Mouse (Mus musculus) MN1 (cell line): ENCODE measurements at regions not wholly inside any gene's neighbourhood (a gene's known extent, or its start where the extent isn't known, plus 50 kb on each side); places are given as distances from the start of the nearest gene placed in this dataset.

ENCODE experiments used
- DNase-seq: peaks from one replicate; pipeline ENCODE4 v3.0.0-alpha.2; 2016; ENCODE audit warnings: low spot score

DNA sequence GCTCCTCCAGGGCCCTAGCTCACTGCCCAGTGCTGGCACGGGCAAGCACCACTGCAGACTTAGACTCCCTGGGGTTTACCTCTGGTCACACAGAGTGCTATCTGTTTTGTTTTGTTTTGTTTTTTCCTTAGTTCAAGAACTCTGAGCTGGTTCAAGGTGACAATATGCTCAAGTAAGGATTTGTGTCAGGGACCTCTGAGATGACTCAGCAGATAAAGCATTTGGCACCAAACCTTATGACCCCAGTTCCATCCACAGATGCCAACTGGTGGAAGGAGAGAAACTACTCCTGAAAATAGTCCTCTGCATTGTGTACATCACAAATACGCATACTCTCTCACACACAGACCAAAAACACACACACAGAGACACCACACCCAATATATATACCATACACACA lies 351.0 kb upstream of the Hs6st1 start:
- DNase-seq: no peak

DNA sequence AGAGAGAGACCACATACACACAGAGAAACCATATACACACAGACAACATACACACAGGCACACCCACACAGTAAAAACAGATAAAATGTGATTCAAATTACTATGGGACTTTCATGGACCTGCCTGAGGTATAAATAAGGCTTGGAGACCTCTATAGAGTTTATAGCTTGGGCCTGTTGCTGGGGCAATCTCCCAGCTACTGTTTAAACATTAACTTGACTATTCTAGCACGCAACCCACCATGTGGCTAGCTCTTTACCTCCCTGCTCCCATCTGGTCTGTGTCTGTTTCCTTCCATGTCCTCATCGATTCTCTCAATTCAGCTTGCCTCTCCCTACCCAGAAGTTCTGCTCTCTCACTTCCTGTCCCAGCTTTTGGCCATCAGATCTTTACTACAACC lies 350.5 kb upstream of the Hs6st1 start:
- no peak for DNase-seq

DNA sequence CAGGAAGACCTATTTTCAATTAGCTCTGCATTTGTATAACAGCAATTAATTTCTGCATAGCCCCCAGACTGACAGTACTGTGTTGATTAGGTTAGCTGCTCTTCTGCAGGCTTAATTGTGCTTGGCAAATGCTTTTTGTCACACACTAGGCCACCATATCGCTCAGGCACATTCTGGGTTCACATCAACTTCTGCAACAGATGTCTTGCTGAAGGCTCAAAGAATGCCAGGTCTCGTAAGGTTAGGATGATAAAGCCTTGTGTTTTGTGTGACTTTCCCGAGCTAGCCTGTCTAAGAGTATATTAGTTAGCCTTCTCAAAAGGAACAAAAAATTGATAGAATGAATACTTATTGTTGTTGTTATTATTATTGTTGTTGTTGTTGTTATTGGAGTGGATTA lies 348.1 kb upstream of the Hs6st1 start:
- no peak for DNase-seq

DNA sequence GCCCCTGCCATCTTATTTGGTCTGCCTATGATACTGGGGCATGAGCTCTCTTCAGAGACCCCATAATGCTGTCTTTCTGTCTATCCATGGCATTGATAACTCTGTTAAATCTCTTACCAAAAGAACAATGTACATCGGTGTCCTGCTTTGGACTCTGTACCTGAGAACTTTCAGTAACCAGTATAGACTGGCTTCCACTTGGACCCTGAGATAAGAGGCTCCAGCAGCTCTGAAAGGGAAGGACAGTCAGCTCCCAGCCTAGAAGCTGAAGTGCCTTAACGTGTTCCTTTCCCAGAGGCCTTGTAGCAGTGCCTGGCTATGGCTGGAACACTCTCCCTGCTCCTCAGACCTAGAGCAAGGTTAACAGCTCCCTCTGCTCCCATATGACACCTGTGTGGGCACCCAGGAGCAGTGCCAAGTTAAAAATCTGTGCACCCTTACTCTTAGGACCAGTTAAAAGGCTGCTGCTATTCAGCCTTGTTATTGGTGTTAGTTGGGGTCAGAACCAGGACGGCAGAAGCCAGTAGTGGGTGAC lies 343.8 kb upstream of the Hs6st1 start:
- no peak for DNase-seq

DNA sequence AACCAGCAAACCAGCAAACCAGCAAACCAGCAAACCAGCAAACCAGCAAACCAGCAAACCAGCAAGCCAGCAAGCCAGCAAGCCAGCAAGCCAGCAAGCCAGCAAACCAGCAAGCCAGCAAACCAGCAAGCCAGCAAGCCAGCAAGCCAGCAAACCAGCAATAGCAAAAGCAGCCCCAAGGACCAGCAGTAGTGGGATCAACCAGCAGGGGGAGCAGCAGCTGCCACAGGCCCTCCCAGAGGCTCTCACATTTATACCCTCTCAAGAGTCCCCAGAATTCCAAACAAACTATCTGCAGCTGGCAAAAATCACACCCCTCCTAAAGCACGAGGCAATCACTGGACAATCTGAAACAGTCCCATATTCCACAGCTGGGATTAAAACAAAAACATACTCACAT lies 341.6 kb upstream of the Hs6st1 start:
- DNase-seq: no peak

DNA sequence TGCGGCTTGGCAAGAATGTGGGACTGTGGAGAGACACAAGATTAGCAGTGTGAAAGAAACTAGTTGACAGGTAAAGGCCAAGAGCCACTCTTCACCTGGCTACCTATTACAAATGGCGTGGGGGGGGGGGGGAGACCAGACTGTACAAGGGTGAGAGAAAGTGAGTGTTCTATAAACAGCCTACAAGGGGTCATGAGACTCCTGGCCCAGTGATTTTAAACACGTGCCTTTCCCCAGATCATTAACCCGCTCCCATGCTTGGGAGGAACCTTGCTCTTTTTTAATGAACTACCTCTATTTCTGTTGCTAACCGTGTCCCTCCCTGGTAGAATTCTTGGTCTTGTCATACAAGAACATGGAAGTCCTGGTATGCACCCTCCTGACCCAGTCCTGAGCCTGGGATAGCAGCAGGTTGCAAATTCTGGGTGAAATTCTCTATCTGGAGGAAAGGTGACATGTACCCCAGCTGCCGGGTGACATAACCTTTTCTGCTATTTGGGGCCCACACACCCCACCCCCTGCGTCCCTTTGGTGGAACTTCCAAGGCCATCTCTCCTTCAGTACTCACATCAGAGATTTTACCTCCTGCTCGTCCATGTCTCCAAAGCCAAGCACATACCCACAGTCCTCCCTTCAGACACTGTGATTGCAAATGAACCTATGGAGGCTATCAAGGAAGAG lies 340.8 kb upstream of the Hs6st1 start:
- no peak for DNase-seq

GRCm38 (mm10) chr1:35729785-35730295 lies 338.4 kb upstream of the Hs6st1 start:
- DNase-seq: no peak

GRCm38 (mm10) chr1:35730309-35730708 lies 337.9 kb upstream of the Hs6st1 start:
- no peak for DNase-seq

DNA sequence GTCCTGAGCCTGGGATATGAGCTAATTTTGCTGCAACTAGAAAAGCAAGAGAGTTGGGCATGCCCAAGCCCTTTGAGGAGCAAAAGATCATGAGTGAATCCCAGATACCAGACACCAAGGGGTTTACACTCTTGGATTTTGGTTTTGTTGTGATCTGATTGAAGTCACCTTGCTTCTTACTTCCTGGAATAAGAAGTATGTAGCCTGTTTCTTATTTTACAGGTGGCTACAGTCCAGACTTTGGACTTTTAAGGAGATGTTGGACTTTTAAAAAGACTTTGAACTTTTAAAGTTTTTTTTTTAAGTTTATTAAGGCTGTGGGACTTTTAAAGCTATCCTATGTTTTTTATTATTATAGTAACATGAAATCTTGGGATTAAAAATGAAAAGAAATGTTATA lies 332.0 kb upstream of the Hs6st1 start:
- no peak for DNase-seq

- DNase-seq: no peak
Measured at GRCm38 (mm10) chr1:35749603-35750002, 318.6 kb upstream of the Hs6st1 start.

- DNase-seq: no peak
Measured at GRCm38 (mm10) chr1:35750092-35750521, 318.1 kb upstream of the Hs6st1 start.

DNA sequence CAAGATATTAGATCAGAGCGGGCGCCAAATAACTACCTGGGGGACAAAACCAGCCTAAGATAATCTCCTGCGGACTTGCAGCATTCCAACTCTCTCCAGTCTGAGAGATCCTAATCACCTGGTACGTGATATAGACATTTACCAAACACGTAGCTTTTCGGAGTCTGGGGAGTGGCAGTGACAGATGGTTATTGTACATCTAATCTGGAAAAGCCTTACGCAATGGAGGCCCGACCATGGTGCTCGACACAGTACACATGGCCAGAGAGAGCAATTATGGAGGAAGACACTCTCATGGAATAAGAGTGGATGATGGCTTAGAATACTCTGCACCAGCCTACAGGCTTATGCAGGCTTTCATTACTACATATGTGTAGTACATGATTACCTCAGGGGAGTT lies 315.6 kb upstream of the Hs6st1 start:
- DNase-seq: no peak

GRCm38 (mm10) chr1:35754170-35754569 lies 314.0 kb upstream of the Hs6st1 start:
- no peak for DNase-seq

GRCm38 (mm10) chr1:35759010-35759409 lies 309.2 kb upstream of the Hs6st1 start:
- no peak for DNase-seq

GRCm38 (mm10) chr1:35759600-35759999 lies 308.6 kb upstream of the Hs6st1 start:
- DNase-seq: no peak

GRCm38 (mm10) chr1:35763051-35763450 lies 305.1 kb upstream of the Hs6st1 start:
- no peak for DNase-seq

- no peak for DNase-seq
Measured at GRCm38 (mm10) chr1:35763456-35763855, 304.7 kb upstream of the Hs6st1 start.

DNA sequence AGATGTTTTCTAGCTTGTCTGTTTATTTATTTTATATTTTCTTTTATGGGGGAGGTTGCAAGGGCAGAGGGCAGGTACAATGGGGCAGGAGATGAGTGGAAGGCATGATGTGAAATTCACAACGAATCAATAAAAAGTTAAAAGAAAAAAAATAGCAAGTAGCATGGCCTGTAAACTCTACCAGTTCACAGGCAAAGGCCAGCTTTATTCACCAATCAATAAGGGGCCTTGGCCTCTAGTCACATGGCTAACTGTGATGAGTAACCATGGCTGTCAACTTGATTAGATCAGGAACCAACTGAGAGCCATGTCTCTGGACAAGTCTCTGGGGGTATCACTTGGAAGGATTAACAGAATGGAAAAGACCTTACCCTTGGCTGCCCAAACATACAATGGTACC lies 304.1 kb upstream of the Hs6st1 start:
- DNase-seq: no peak

- DNase-seq: no peak
Measured at GRCm38 (mm10) chr1:35765692-35766091, 302.5 kb upstream of the Hs6st1 start.

GRCm38 (mm10) chr1:35766271-35766670 lies 301.9 kb upstream of the Hs6st1 start:
- no peak for DNase-seq

DNA sequence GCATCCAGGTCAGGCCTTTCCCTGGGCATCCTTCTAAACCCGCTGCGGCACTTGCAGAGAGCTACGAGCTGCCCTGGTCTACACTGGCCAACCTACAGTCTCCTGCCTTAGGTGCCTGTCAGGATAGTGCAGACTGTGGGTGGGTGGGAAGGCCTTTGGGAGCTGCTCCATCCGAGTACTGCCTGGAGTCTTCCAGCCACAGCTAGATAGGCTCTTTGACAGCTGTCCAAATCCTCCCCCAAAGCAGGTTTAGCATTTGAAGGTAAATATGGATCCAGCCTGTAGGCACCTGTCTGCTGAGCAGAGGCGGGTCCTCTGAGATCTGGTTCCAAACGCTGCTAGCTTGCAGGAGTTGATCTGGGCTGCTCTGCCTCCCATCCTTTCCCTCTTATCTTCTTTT lies 295.6 kb upstream of the Hs6st1 start:
- no peak for DNase-seq

DNA sequence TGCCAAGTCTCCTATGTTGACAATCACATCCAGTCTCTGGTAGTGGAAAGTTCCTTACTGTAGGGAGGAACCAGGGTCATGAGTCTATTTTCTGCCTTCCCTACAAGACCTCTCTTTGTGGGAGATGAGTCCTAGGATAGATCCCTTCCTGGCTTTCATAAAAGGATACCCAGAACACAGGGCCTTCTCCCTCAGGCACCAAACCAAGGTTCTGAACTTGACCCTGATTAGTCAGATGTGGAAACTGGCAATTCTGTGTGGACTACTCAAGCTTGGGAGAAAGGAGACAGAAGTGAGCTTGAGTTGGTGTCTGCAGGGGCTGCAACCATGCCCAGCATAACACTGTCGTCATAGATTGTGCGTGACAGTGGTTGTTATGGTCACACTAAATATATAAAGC lies 293.6 kb upstream of the Hs6st1 start:
- no peak for DNase-seq

GRCm38 (mm10) chr1:35782668-35783067 lies 285.5 kb upstream of the Hs6st1 start:
- DNase-seq: no peak

DNA sequence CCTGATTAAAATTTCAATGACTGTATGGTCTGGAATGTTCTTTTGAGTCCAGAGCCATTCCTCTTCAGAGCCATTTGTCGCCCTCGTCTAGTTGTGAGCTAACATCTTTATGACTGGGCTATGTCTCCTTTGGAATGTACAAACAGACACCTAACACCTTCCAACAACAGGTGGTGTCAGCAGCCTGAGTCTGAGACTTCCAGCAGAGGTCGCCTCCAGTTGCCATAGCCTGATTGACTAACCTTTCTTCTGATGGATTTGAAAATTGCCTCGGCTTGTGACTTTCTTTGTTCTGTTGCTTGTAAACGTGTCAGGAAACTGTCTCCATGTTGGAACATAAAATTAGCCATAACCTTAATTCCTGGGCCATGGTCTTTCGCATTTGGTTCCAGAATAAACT lies 284.8 kb upstream of the Hs6st1 start:
- no peak for DNase-seq
